Mouse (Mus musculus) layer of hippocampus, postnatal 14 days (tissue): ENCODE results near the gene Mageb1. TPM values are rescaled to one million over a fixed set of nuclear protein-coding genes. Genes with fewer than 3 reads are reported as not detected.
"Not testable (repeated sequence)": the region's sequence is repeated elsewhere in the genome, so short reads cannot be mapped to it uniquely, and the experiment has no call there.

Experiments used
- DNase-seq, 2 experiments: peaks; one replicate each; pipeline ENCODE4 v3.0.0; 2021 to 2022; ENCODE audit warnings: low spot score in 2 of 2, mixed read lengths in 1 of 2
- long read RNA-seq, 2 experiments: library from polyadenylated mRNA; stranded (forward); transcript quantifications; one replicate each; pipeline ENCODE4 v2.0.0; 2021
- total RNA-seq, 2 experiments: library from RNA; stranded (reverse); gene quantifications; 2 replicates each; pipeline ENCODE4 v1.2.3; 2021

Gene Mageb1
- total RNA-seq: not detected
- long read RNA-seq, experiment 1: 0 reads
- long read RNA-seq, experiment 2: 0 reads

GRCm38 (mm10) chrX:92016233-92016632 is at the start of gene Mageb1:
TSS of gene Mageb1 (minus strand) at chrX:92016333.
- not testable (repeated sequence) for DNase-seq

Other genes starting within 250 kb of the Mageb1 start
- gene Mageb5, start 233.3 kb downstream of the Mageb1 start, total RNA-seq: not detected